Mouse (Mus musculus): Measurements from ENCODE around the gene Aurkb. TPM values are rescaled to one million over a fixed set of nuclear protein-coding genes. Genes with fewer than 3 reads are reported as not detected.

Gene Aurkb
- polyA plus RNA-seq, 1 experiment from 2014 or later = 217 TPM

DNA sequence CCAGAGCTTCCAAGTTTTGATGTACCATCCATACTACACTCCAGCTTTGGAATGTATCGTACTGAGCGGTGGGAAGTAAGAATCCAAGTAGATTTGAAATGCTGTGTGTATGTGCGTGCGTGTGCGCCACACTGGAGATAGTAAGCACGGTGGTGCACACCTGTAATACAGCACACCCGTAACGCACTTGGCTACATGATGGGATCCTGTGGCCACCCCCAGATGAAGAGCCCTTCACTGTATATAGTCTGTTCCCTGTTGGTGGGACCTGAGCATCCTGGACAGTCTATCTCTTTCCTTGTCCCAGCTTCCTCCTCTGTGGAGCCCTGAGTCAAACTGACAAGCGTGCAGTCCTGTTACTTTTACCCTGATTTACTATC, 938 bp downstream of the Aurkb start:
- Histone ChIP-seq H3K4me3 (peak overlapping the region; percentile 84), H3K27me3 (ENCODE audit: low read depth, poor library complexity, severe bottlenecking) (no peaks in the 10 kb centered on the region), H3K27ac (peak overlapping the region; percentile 95), H3K9me3 (replicated peaks) (no peaks in the 10 kb centered on the region), H3K36me3 (peaks cover 41% of the 10 kb centered on the region), H3K4me1 (peaks cover 25% of the 10 kb centered on the region)
- WGBS = 27% methylated on average over 9 of the region's 9 CpGs
- no peak for DNase-seq (ENCODE audit: low spot score)

- WGBS = 94% methylated on average over 12 of the region's 12 CpGs
- no peaks in the 10 kb centered on the region for H3K27me3 ChIP-seq (ENCODE audit: low read depth, poor library complexity, severe bottlenecking)
- H3K9me3 ChIP-seq (replicated peaks) = no peaks in the 10 kb centered on the region
- no peak for DNase-seq (ENCODE audit: low spot score)
- peaks cover 25% of the 10 kb centered on the region for H3K4me1 ChIP-seq
- H3K36me3 ChIP-seq = peaks cover 52% of the 10 kb centered on the region
- peak overlapping the region; percentile 84 for H3K4me3 ChIP-seq
- H3K27ac ChIP-seq = no peak overlapping the region; the same call in 1 of the 2 replicates
Observed at GRCm38 (mm10) chr11:69047592-69047991, 2.1 kb downstream of the Aurkb start.

GRCm38 (mm10) chr11:69048151-69048550, 2.7 kb downstream of the Aurkb start:
- H3K36me3 ChIP-seq = peaks cover 58% of the 10 kb centered on the region
- H3K4me3 ChIP-seq = peak overlapping the region; percentile 84
- 96% methylated on average over 14 of the region's 14 CpGs for WGBS

GRCm38 (mm10) chr11:69050748-69051147, 5.3 kb downstream of the Aurkb start:
- no peak for DNase-seq (ENCODE audit: low spot score)
- H3K9me3 ChIP-seq (replicated peaks) = no peaks in the 10 kb centered on the region
- H3K27ac ChIP-seq = no peak overlapping the region
- peaks cover 25% of the 10 kb centered on the region for H3K4me1 ChIP-seq
- no peaks in the 10 kb centered on the region for H3K27me3 ChIP-seq (ENCODE audit: low read depth, poor library complexity, severe bottlenecking)
- no peak overlapping the region for H3K4me3 ChIP-seq
- 94% methylated on average over 8 of the region's 8 CpGs for WGBS
- H3K36me3 ChIP-seq = peaks cover 71% of the 10 kb centered on the region

More at GRCm38 (mm10) chr11:69048151-69048550, 2.7 kb downstream of the Aurkb start:
- H3K27ac ChIP-seq = no peak overlapping the region
- no peak for DNase-seq (ENCODE audit: low spot score)
- H3K27me3 ChIP-seq (ENCODE audit: low read depth, poor library complexity, severe bottlenecking) = no peaks in the 10 kb centered on the region
- H3K4me1 ChIP-seq = peaks cover 25% of the 10 kb centered on the region
- no peaks in the 10 kb centered on the region for H3K9me3 ChIP-seq (replicated peaks)

- WGBS = 93% methylated on average over 4 of the region's 4 CpGs
- Histone ChIP-seq H3K36me3 (peaks cover 71% of the 10 kb centered on the region), H3K27ac (no peak overlapping the region), H3K27me3 (ENCODE audit: low read depth, poor library complexity, severe bottlenecking) (no peaks in the 10 kb centered on the region), H3K4me1 (peaks cover 19% of the 10 kb centered on the region), H3K4me3 (no peak overlapping the region), H3K9me3 (replicated peaks) (no peaks in the 10 kb centered on the region)
- no peak for DNase-seq (ENCODE audit: low spot score)
Observed at GRCm38 (mm10) chr11:69051771-69052170, 6.3 kb downstream of the Aurkb start.

GRCm38 (mm10) chr11:69052824-69053421, 7.5 kb downstream of the Aurkb start:
- WGBS = 84% methylated on average over 2 of the region's 2 CpGs
- peaks cover 65% of the 10 kb centered on the region for H3K36me3 ChIP-seq
- no peak for DNase-seq (ENCODE audit: low spot score)

GRCm38 (mm10) chr11:69053848-69054247, 8.4 kb downstream of the Aurkb start:
- H3K4me3 ChIP-seq = no peak overlapping the region
- H3K4me1 ChIP-seq = peaks cover 6% of the 10 kb centered on the region
- WGBS = 80% methylated on average over 3 of the region's 3 CpGs
- no peak overlapping the region for H3K27ac ChIP-seq
- peaks cover 56% of the 10 kb centered on the region for H3K36me3 ChIP-seq
- DNase-seq (ENCODE audit: low spot score) = no peak
- no peaks in the 10 kb centered on the region for H3K27me3 ChIP-seq (ENCODE audit: low read depth, poor library complexity, severe bottlenecking)
- no peaks in the 10 kb centered on the region for H3K9me3 ChIP-seq (replicated peaks)

More at GRCm38 (mm10) chr11:69052824-69053421, 7.5 kb downstream of the Aurkb start:
- peaks cover 8% of the 10 kb centered on the region for H3K4me1 ChIP-seq
- no peaks in the 10 kb centered on the region for H3K9me3 ChIP-seq (replicated peaks)
- no peaks in the 10 kb centered on the region for H3K27me3 ChIP-seq (ENCODE audit: low read depth, poor library complexity, severe bottlenecking)
- H3K4me3 ChIP-seq = no peak overlapping the region
- no peak overlapping the region for H3K27ac ChIP-seq

- WGBS = 79% methylated on average over 2 of the region's 2 CpGs
- Histone ChIP-seq H3K4me1 (peaks cover 32% of the 10 kb centered on the region), H3K36me3 (peaks cover 13% of the 10 kb centered on the region), H3K27me3 (ENCODE audit: low read depth, poor library complexity, severe bottlenecking) (0 out of 2 replicates have a peak, but pooled peaks cover 5% of the 10 kb centered on the region), H3K4me3 (peak overlapping the region; percentile 80), H3K27ac (no peak overlapping the region), H3K9me3 (replicated peaks) (no peaks in the 10 kb centered on the region)
- DNase-seq (ENCODE audit: low spot score) = no peak
Observed at GRCm38 (mm10) chr11:69058265-69058664, 12.8 kb downstream of the Aurkb start.

DNA sequence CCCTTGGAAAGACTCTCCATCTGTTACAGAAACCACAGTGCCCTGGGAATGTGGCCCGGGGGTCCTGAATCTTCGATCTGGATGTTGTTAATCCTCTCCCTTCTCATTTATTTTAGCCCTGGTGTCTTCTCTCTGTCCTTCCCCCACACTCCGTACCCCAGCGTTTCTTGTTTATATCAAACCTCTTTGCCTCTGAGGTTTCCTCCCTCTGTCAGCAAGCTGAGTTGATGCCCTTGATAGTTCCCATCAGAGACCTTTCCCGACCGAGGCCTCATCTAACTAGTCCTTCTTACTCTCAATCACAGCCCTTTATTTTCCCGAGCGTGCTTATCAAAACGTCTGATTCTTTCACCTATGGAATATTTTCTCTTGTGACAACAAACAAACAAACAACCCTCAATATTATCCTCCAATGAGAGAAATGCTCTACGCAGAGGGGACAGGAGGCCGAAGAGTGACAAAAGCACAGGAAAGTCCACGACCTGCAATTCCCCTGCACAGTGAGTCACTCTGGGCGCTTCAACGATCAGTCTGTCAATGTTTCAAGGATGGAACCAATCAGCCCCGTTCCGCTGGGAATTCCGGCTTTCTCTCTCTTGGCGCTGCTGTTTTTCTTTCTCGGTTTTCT, 13.4 kb downstream of the Aurkb start:
- Histone ChIP-seq H3K9me3 (replicated peaks) (no peaks in the 10 kb centered on the region), H3K27me3 (ENCODE audit: low read depth, poor library complexity, severe bottlenecking) (0 out of 2 replicates have a peak, but pooled peaks cover 5% of the 10 kb centered on the region), H3K4me3 (peak overlapping the region; percentile 80), H3K36me3 (peaks cover 7% of the 10 kb centered on the region), H3K27ac (peak overlapping the region; percentile 89), H3K4me1 (peaks cover 32% of the 10 kb centered on the region)
- 2% methylated on average over 19 of the region's 19 CpGs for WGBS
- DNase-seq (ENCODE audit: low spot score) = no peak

DNA sequence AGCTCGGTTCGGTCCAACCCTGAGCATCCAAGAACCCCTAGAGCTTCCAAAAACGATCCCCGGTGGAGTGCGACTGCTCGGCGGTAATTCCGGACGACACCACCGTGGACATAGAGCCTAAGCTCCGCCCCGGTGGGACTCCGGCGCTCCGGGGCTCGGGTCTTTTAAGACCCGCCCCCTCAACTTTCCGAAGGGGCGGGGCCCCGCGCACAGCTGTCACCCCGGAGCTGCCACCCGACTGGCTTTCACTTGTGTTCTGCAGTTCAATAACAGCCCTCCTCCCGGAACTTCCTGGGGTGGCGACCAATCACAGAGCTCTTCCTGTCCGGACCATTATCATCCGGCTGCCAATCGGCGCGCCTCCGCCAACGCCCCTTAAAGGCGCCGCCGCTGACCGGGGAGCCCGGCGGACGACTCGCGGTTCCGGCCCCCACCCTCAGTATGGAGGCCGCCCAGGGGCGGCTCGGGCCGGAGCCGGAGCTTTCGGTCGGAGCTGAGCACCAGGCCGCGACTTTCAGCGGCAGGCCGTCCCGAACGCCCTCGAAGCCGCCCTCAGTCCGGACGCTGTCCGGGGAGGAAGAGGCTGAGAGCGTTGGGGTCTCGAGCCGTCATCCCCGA, 14.0 kb downstream of the Aurkb start, which contains the start of gene Borcs6:
Gene Borcs6, plus strand, starts transcription at position 361 of the 618 bp plus-strand sequence.
- Histone ChIP-seq H3K4me3 (peak within 1 kb of the TSS; percentile 80), H3K36me3 (peaks cover under 1% of the 10 kb centered on the region), H3K4me1 (peaks cover 39% of the 10 kb centered on the region), H3K9me3 (replicated peaks) (no peaks in the 10 kb centered on the region), H3K27ac (peak within 1 kb of the TSS; percentile 89), H3K27me3 (ENCODE audit: low read depth, poor library complexity, severe bottlenecking) (0 out of 2 replicates have a peak, but pooled peaks cover 5% of the 10 kb centered on the region)
- under 1% methylated on average over 64 of the region's 64 CpGs for WGBS
- peak; percentile 94 for DNase-seq (ENCODE audit: low spot score)

DNA sequence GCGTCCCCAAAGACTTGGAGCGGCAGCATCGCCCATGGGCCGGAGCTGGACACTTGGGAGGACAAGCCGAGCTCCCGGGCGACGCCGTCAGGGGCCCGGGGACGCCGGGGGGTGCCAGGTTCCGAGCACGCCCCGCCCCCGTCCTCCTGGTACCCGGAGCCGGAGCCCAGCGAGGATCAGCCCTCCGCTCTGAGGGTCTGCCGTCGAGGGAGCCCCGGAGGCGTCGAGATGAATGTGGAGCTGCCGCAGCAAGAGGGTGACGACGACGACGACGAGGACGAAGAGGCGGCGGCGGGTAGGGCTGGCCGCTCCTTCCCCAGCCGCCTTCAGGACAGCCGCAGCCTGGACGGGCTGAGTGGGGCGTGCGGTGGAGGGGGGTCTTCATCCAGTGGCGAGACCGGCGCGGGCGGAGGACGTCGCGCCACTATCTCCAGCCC, 14.5 kb downstream of the Aurkb start:
- no peak for DNase-seq (ENCODE audit: low spot score)
- H3K27ac ChIP-seq = peak overlapping the region; percentile 89
- H3K36me3 ChIP-seq = no peaks in the 10 kb centered on the region
- H3K4me3 ChIP-seq = peak overlapping the region; percentile 80
- H3K27me3 ChIP-seq (ENCODE audit: low read depth, poor library complexity, severe bottlenecking) = 0 out of 2 replicates have a peak, but pooled peaks cover 5% of the 10 kb centered on the region
- H3K9me3 ChIP-seq (replicated peaks) = no peaks in the 10 kb centered on the region
- peaks cover 44% of the 10 kb centered on the region for H3K4me1 ChIP-seq
- WGBS = under 1% methylated on average over 47 of the region's 49 CpGs

- Histone ChIP-seq H3K27me3 (ENCODE audit: low read depth, poor library complexity, severe bottlenecking) (0 out of 2 replicates have a peak, but pooled peaks cover 5% of the 10 kb centered on the region), H3K9me3 (replicated peaks) (no peaks in the 10 kb centered on the region), H3K36me3 (no peaks in the 10 kb centered on the region), H3K4me1 (peaks cover 46% of the 10 kb centered on the region), H3K27ac (peak overlapping the region; percentile 89), H3K4me3 (peak overlapping the region; percentile 80)
- under 1% methylated on average over 40 of the region's 40 CpGs for WGBS
- DNase-seq (ENCODE audit: low spot score) = peak; percentile 66
Observed at GRCm38 (mm10) chr11:69060448-69061254, 15.2 kb downstream of the Aurkb start.
